Mouse (Mus musculus): ENCODE results near the gene Micall2. TPM values are rescaled to one million over a fixed set of nuclear protein-coding genes. Genes with fewer than 3 reads are reported as not detected.

The Micall2 gene
- polyA plus RNA-seq, 1 experiment = 1.4 TPM

DNA sequence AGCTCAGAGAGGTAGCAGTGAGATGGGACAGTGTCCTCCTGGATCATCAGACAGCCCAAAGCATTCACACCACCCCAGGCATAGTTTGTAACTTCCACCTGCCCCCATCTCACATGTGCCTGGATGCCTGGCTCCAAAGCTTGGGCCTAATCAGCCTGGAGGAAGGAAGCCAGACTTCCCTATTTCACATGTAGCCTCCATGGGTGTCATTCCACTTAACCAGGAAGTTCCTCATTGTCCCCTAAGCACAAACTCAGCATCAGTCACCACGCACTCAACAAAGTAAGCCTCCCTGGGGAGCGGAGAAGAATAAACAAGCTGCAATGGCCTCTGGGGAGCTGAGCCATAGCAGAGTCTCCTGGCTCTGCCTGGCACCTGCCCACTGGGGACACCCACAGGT lies 69.6 kb downstream of the Micall2 start:
- no peaks in the 10 kb centered on the region for H3K4me1 ChIP-seq (ENCODE audit: control insufficient read depth, insufficient read depth, low read length)
- H3K27ac ChIP-seq (ENCODE audit: insufficient read depth, low read length) = no peak overlapping the region
- no peak overlapping the region for H3K4me3 ChIP-seq (ENCODE audit: insufficient read depth, low read length)
- TF ChIP-seq POLR2A (IDR thresholded peaks at IDR 0.05; ENCODE audit: extremely low read depth, insufficient read depth, low read length) = no peak

DNA sequence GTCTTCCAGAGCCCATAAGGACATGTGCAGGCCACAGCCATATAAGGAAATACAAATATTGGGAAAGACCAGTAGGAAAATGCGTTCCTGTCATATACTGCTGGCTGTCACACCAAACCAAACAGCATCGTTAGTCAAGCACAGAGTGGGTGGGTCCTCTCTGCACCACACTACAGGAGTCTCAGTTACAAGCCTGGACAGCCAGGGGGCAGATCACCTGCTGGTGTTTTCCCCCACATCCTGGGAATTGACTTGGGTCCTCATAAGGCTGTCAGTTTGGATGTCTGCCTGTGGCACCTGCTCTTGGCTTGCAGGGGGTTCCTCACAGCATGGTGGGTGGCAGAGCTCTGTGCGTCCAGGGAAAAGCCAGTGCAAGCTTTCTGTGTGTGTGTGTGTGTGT lies 70.8 kb downstream of the Micall2 start:
- Histone ChIP-seq H3K4me3 (ENCODE audit: insufficient read depth, low read length) (no peak overlapping the region), H3K27ac (ENCODE audit: insufficient read depth, low read length) (no peak overlapping the region), H3K4me1 (ENCODE audit: control insufficient read depth, insufficient read depth, low read length) (no peaks in the 10 kb centered on the region)
- TF ChIP-seq POLR2A (IDR thresholded peaks at IDR 0.05; ENCODE audit: extremely low read depth, insufficient read depth, low read length) (no peak), CTCF (IDR thresholded peaks at IDR 0.05; ENCODE audit: extremely low read depth, insufficient read depth, low read length) (no peak)

DNA sequence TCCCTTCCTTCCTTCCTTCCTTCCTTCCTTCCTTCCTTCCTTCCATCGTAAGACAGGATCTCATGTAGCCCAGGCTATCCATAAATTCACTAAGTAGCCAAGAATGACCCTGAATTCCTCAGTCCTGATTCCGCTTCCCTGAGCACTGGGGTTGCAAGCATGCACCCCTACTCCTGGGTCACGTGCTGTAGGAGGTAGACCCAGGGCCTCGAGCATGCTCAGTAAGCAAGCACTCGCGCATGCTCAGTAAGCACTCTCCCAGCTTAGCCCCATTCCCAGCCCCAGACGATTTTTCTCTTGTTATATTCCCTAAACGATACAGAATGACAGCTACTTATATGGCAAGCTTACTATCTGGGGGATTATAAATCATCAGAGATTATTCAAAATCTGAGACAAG lies 74.4 kb downstream of the Micall2 start:
- no peaks in the 10 kb centered on the region for H3K4me1 ChIP-seq (ENCODE audit: control insufficient read depth, insufficient read depth, low read length)
- no peak overlapping the region for H3K27ac ChIP-seq (ENCODE audit: insufficient read depth, low read length)
- H3K4me3 ChIP-seq (ENCODE audit: insufficient read depth, low read length) = no peak overlapping the region
- TF ChIP-seq POLR2A (IDR thresholded peaks at IDR 0.05; ENCODE audit: extremely low read depth, insufficient read depth, low read length) (no peak), CTCF (IDR thresholded peaks at IDR 0.05; ENCODE audit: extremely low read depth, insufficient read depth, low read length) (no peak)

DNA sequence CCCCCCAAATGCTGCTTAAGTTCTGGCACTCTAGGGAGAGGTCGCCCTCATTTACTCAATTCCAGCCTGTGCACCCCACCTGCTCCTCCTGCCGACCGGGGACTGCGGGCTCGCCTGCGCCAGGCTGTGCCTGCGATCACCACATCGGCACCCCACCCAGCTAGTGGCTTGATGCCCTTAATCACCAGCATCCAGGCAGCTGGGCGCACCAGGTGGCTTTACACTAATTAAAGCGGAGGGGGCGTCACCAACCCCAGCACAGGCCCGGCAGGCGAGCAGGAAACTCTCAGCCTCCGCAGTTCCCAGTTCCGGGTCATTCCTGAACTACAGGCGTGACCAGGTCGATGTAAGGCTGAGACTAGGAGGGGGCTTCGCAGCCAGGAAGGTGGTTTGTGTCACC lies 76.8 kb downstream of the Micall2 start:
- Histone ChIP-seq H3K4me3 (ENCODE audit: insufficient read depth, low read length) (no peak overlapping the region), H3K27ac (ENCODE audit: insufficient read depth, low read length) (no peak overlapping the region), H3K4me1 (ENCODE audit: control insufficient read depth, insufficient read depth, low read length) (no peaks in the 10 kb centered on the region)
- no peak for TF ChIP-seq CTCF (IDR thresholded peaks at IDR 0.05; ENCODE audit: extremely low read depth, insufficient read depth, low read length)
- TF ChIP-seq POLR2A (IDR thresholded peaks at IDR 0.05; ENCODE audit: extremely low read depth, insufficient read depth, low read length) = no peak

DNA sequence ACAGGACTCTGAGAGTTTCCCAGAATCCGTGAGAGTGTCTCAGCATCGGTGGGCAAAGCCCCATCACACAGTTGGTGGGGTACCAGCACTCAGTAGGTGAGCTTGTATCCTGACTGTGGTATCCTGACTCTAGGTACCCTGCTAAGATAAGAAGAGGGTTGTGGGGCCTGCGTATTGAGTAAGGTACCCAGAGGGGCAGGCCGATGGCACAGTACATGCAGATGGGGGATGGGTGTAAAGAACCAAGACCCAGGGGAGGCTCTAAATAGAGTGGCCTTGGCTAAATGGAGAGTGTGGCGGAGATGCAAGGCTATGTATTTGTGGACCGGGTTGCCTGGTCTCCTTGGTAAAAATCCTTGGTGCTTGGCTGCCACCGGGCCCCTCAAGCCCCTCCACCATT lies 77.3 kb downstream of the Micall2 start:
- Histone ChIP-seq H3K4me3 (ENCODE audit: insufficient read depth, low read length) (no peak overlapping the region), H3K27ac (ENCODE audit: insufficient read depth, low read length) (no peak overlapping the region), H3K4me1 (ENCODE audit: control insufficient read depth, insufficient read depth, low read length) (no peaks in the 10 kb centered on the region)
- no peak for TF ChIP-seq POLR2A (IDR thresholded peaks at IDR 0.05; ENCODE audit: extremely low read depth, insufficient read depth, low read length)
- no peak for TF ChIP-seq CTCF (IDR thresholded peaks at IDR 0.05; ENCODE audit: extremely low read depth, insufficient read depth, low read length)

DNA sequence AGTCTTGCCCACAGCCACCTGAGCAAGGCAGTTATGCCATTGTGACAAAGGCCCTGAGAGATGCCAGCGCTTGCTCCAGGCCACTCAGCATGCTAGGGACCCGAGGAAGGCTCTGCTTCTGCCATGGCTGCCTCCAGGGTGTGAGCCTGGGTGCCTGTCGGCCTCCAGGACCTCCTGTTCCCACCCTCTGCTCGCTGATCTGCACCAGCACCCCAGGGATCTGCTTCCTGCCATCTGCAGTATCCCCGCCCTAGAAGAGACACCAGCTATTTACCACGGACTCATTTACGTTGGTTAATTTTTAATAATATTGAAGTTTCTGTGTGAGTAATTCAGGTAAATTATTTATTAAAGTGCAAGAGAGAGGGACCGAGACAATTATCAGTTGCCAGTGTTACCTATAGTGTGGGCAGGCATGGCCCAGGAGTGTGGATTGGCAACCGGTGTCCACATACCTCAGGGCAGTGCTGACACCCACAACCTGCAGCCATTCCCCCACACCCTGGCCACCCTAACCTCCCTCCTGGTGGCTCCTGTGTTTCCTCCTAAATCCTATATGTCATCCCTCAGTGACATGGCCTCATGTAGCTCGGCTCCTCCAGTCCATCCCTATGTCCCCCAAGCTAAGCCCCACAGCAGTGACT lies 78.1 kb downstream of the Micall2 start:
- Histone ChIP-seq H3K4me3 (ENCODE audit: insufficient read depth, low read length) (no peak overlapping the region), H3K4me1 (ENCODE audit: control insufficient read depth, insufficient read depth, low read length) (no peaks in the 10 kb centered on the region), H3K27ac (ENCODE audit: insufficient read depth, low read length) (no peak overlapping the region)
- no peak for TF ChIP-seq CTCF (IDR thresholded peaks at IDR 0.05; ENCODE audit: extremely low read depth, insufficient read depth, low read length)
- TF ChIP-seq POLR2A (IDR thresholded peaks at IDR 0.05; ENCODE audit: extremely low read depth, insufficient read depth, low read length) = no peak

Other genes starting within 250 kb of the Micall2 start
- gene Uncx, start 192.8 kb downstream of the Micall2 start, polyA plus RNA-seq (2012; rRNA removed) = not detected in 2 replicates
- gene Ints1, start 39.3 kb upstream of the Micall2 start, polyA plus RNA-seq (2012; rRNA removed) = 66.5 and 68.5 TPM in 2 replicates
- gene Mafk, start 55.2 kb upstream of the Micall2 start, polyA plus RNA-seq (2012; rRNA removed) = 7.6 and 7.9 TPM in 2 replicates
- 0.04 and 0.21 TPM in 2 replicates for gene Tmem184a, start 83.6 kb upstream of the Micall2 start, polyA plus RNA-seq (2012; rRNA removed)
- not detected in 2 replicates for gene Gm26938, start 90.1 kb upstream of the Micall2 start, polyA plus RNA-seq (2012; rRNA removed)
- gene Psmg3, start 90.5 kb upstream of the Micall2 start, polyA plus RNA-seq (2012; rRNA removed) = 30.5 and 32.9 TPM in 2 replicates
- gene Elfn1, start 171.6 kb upstream of the Micall2 start, polyA plus RNA-seq (2012; rRNA removed) = 22.4 and 23.4 TPM in 2 replicates